Mouse (Mus musculus) myocyte (in vitro differentiated cells): Measurements from ENCODE around the gene Tenm4.

Experiments used
- CEBPB ChIP-seq: IDR thresholded peaks from 2 replicates; pipeline ENCODE4 v1.6.1; 2011; ENCODE audit warnings: mild to moderate bottlenecking, moderate library complexity; ENCODE audit not compliant: poor library complexity, insufficient read depth, severe bottlenecking
- E2F4 ChIP-seq: IDR thresholded peaks from one replicate; pipeline ENCODE4 v1.6.1; 2011; ENCODE audit warnings: mild to moderate bottlenecking, control low read depth, moderate library complexity; ENCODE audit not compliant: insufficient read depth
- MAX ChIP-seq: IDR thresholded peaks from one replicate; pipeline ENCODE4 v1.6.1; 2011; ENCODE audit warnings: low read depth, mild to moderate bottlenecking, control low read depth
- MYOD1 ChIP-seq, 3 experiments: IDR thresholded peaks; one replicate each; pipeline ENCODE4 v1.6.1; 2011; ENCODE audit warnings: control low read depth in 2 of 3, low read depth in 2 of 3, mild to moderate bottlenecking in 2 of 3, moderate library complexity in 1 of 3; ENCODE audit not compliant: insufficient read length in 2 of 3, control insufficient read depth in 1 of 3
- MYOG ChIP-seq, 3 experiments: IDR thresholded peaks; one replicate each; pipeline ENCODE4 v1.6.1; 2011; ENCODE audit warnings: control low read depth in 2 of 3, low read depth in 2 of 3, mild to moderate bottlenecking in 2 of 3; ENCODE audit not compliant: insufficient read length in 2 of 3, control insufficient read depth in 1 of 3, insufficient read depth in 1 of 3
- POLR2A ChIP-seq: IDR thresholded peaks from one replicate; pipeline ENCODE4 v1.6.1; 2011; ENCODE audit warnings: low read depth, mild to moderate bottlenecking, control low read depth, moderate library complexity; ENCODE audit not compliant: insufficient read length
- POLR2AphosphoS2 ChIP-seq: IDR thresholded peaks from one replicate; pipeline ENCODE4 v1.6.1; 2011; ENCODE audit warnings: low read depth, control low read depth; ENCODE audit not compliant: insufficient read length
- SRF ChIP-seq: IDR thresholded peaks from one replicate; pipeline ENCODE4 v1.6.1; 2011; ENCODE audit warnings: low read depth; ENCODE audit not compliant: control insufficient read depth, insufficient read length
- TCF12 ChIP-seq: IDR thresholded peaks from one replicate; pipeline ENCODE4 v1.6.1; 2011; ENCODE audit warnings: mild to moderate bottlenecking, control low read depth; ENCODE audit not compliant: poor library complexity, insufficient read depth, severe bottlenecking
- USF1 ChIP-seq: IDR thresholded peaks from one replicate; pipeline ENCODE4 v1.6.1; 2011; ENCODE audit warnings: low read depth, mild to moderate bottlenecking, control low read depth, moderate library complexity

GRCm38 (mm10) chr7:96566260-96566659 is 395.2 kb downstream of the Tenm4 start:
- TF ChIP-seq POLR2AphosphoS2 (no peak), MYOG (IDR thresholded peaks at IDR 0.05; ENCODE audit: control insufficient read depth in 1 of 3, insufficient read depth in 1 of 3, insufficient read length in 2 of 3, low read depth in 2 of 3) (no peak), E2F4 (no peak), POLR2A (no peak), USF1 (no peak), MAX (no peak), MYOD1 (IDR thresholded peaks at IDR 0.05; ENCODE audit: control insufficient read depth in 1 of 3, insufficient read length in 2 of 3, low read depth in 2 of 3) (no peak), SRF (no peak), TCF12 (no peak), CEBPB (no peak)
